Mouse (Mus musculus) lung, postnatal 25 days (tissue): ENCODE results near the gene 2610528A11Rik.

Experiments
- DNase-seq: peaks from one replicate; pipeline ENCODE4 v3.0.0; 2022; ENCODE audit warnings: low spot score

2610528A11Rik gene

DNA sequence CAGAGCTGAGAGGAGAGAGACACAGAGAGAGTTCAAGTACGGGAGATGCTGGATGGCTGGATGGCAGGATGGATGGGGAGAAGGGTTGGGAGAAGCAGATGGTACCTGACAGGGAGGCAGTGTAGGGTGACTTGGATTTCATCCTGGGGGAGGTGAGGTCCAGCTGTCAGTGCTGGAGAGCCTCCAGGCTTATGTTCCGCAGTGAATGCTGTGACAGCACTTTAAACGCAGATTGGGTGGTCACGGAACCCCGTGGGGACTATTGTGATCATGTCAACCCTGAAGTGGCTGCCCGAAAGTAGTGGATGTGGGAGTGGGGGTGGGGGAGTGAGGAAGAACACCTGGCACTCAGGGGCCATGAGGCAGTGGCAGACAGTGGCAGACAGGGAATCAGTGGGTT lies 19.4 kb downstream of the 2610528A11Rik start:
- DNase-seq = no peak

DNA sequence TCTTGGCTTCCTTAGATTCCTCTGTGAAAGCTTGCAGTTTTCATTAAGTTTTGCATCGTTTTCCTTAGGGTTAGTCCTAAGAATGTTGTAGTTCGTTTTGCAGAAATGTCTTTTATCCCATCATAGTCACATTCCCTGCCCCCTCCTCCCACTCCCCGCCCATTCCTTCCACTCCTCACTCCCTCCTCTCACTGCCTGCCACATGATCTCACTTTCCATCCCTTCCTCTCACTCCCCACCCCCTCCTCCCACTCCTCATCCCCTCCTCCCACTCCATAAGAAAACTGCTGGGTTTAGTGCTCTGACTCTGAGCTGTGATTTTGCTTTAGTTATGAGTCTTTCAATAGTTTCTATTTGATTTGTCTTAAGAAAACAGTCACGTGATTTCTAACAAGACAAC lies 30.1 kb downstream of the 2610528A11Rik start:
- no peak for DNase-seq

DNA sequence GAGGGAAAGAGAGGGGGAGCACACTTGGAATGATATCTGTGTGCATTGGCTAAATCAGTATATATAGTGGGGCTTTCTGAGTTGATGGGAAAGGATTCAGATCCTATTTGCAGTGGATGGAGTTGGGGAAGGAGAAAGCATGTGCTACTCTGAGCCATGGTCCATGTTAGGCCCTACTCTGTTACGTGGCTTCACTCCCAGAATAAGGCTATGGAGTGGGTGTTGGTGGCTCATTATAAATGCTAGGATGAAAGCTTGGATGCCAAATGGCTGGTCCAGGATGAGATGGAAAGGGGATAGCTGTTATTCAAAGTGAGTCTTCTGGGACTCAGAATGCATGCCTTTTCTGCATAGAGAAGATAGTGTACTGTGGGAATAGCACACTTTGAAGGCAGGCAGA lies 33.1 kb downstream of the 2610528A11Rik start:
- no peak for DNase-seq

DNA sequence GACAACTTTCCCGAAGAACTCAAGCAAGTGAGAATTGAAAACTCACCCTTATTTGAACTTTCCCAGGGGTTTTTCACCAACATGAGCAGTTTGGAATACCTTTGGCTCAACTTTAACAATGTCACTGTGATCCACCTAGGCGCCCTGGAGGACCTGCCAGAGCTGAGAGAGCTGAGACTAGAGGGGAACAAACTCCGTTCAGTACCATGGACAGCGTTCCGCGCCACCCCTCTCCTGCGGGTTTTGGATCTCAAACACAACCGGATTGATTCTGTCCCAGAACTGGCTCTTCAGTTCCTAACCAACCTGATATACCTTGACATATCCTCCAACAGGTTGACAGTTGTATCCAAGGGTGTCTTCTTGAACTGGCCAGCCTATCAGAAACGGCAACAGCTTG lies 45.3 kb downstream of the 2610528A11Rik start:
- DNase-seq = peak; percentile 3

DNA sequence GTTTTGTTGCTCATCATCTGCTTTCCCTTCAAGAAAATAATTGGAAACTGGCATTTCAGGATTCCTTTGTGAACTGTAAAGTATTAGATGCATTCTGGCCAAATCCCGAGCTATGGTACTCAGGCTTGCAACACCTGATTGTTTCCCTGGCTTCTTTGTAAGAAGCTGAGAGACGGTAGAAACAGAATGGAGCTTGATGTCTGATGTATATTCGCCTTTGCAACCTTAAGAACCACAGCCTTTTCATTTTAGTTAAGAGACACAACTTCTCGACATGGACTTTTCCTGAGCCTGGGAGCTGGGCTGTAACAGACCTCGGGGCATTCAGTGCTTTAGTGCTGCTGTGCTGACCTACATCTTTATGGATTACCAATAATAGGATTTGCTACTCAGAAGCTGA lies 46.2 kb downstream of the 2610528A11Rik start, which contains the start of gene Lrit2:
TSS of gene Lrit2 (plus strand) at position 301 of the 400 bp plus-strand sequence.
- DNase-seq = no peak

DNA sequence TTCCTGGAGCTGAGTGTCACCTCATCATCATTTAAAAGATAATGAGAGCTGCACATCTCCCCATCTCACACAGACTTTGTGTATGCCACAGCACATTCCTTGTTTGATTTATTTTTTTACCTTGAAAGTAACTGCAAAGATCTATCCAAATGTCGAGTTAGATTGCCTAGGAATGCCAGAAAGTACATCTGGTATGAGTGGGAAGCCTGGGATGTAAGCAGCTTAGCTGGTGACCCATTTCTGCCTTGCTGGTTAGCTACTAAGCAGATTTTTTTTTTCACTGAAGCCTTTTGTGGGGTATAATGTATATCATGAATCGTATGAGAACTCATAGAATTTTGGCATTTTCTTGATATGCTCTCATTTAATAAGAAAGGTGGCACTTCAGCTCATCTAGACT lies 47.2 kb downstream of the 2610528A11Rik start:
- no peak for DNase-seq

DNA sequence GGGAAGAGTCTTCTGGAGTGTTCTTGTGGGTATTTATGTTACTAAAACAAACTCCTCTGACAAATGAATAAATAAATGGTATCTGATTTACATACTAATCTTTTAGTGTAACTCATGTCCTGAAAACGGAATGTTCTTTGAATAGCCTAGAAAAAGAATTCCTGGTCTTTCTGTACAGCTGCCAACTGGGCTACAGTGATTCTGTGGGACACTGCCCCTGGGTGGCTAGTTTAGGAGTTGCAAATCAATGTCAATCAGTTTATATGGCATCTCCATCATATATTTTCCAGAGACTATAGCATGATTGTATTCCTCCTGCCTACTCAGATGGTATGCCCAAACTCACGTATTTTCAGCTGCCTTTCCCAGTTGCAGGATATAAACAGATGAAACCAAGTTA lies 49.0 kb downstream of the 2610528A11Rik start:
- no peak for DNase-seq
